ENCODE assay signal across 24 mouse cellular contexts in genomic region chr2:170050651-170051050, GRCm38 (mm10).
DNase-seq lines count a peak whose midpoint lies in the region; ATAC-seq and TF ChIP-seq lines count a peak whose summit lies in the region.
"Had no signal": no experiment of that assay in that cellular context is flagged by ENCODE, and none has a peak within 500 bp of the region (broad histone marks: within the 10 kb centered on the region; RNA-seq: fewer than 3 reads in every experiment).

No protein-coding gene starts in this region.

- H3K27ac ChIP-seq in spleen, adult 2 months (ENCODE audit: insufficient read depth, low read length): peak overlapping the region; percentile 56; the same call in 1 of the 2 replicates
- no peak overlapping the region for H3K27ac ChIP-seq in intestine, postnatal 0 days (ENCODE audit: low read depth, low read length)
- H3K27ac ChIP-seq: embryonic facial prominence, embryonic 13.5 days; embryonic facial prominence, embryonic 15.5 days; forebrain, embryonic 10.5 days; forebrain, embryonic 12.5 days had no signal

- no peaks in the 10 kb centered on the region for H3K27me3 ChIP-seq in spleen, adult 2 months (ENCODE audit: control insufficient read depth, insufficient read depth, low read length)
- H3K27me3 ChIP-seq in intestine, postnatal 0 days (replicated peaks; ENCODE audit: control insufficient read depth, insufficient read depth, low read length): no peaks in the 10 kb centered on the region
- H3K27me3 ChIP-seq: CH12.LX; embryonic facial prominence, embryonic 13.5 days; embryonic facial prominence, embryonic 15.5 days; Patski had no signal

- intact Hi-C loops in left cerebral cortex, postnatal 10 days (cut with DNase I): no loop called here

- H3K4me1 ChIP-seq in spleen, adult 2 months (ENCODE audit: control insufficient read depth, insufficient read depth, insufficient read length): no peaks in the 10 kb centered on the region
- H3K4me1 ChIP-seq in intestine, postnatal 0 days (replicated peaks; ENCODE audit: control insufficient read depth, insufficient read depth, low read length): no peaks in the 10 kb centered on the region
- H3K4me1 ChIP-seq: embryonic facial prominence, embryonic 13.5 days; embryonic facial prominence, embryonic 15.5 days had no signal

- ATAC-seq in intestine, postnatal 0 days: no peak
- ATAC-seq: Patski had no signal

- no peaks in the 10 kb centered on the region for H3K36me3 ChIP-seq in spleen, adult 2 months (ENCODE audit: control insufficient read depth, insufficient read depth, low read length)
- H3K36me3 ChIP-seq in intestine, postnatal 0 days (ENCODE audit: control insufficient read depth, insufficient read depth): no peaks in the 10 kb centered on the region
- H3K36me3 ChIP-seq: embryonic facial prominence, embryonic 13.5 days; embryonic facial prominence, embryonic 15.5 days; forebrain, embryonic 10.5 days; forebrain, embryonic 12.5 days; G1E had no signal

- no peak overlapping the region for H3K4me3 ChIP-seq in spleen, adult 2 months (ENCODE audit: extremely low read depth, insufficient read depth, insufficient read length)
- H3K4me3 ChIP-seq in intestine, postnatal 0 days (ENCODE audit: low read depth, low read length): no peak overlapping the region
- H3K4me3 ChIP-seq: embryonic facial prominence, embryonic 13.5 days; embryonic facial prominence, embryonic 15.5 days; erythroblast, embryonic 14.5 days; forebrain, embryonic 10.5 days; forebrain, embryonic 12.5 days had no signal

- WGBS in spleen, adult 2 months: 51% methylated on average over 5 of the region's 5 CpGs
- WGBS in intestine, postnatal 0 days: 47% methylated on average over 5 of the region's 5 CpGs

- TF ChIP-seq CTCF in spleen, adult 2 months (IDR thresholded peaks at IDR 0.05; ENCODE audit: extremely low read depth, insufficient read depth, insufficient read length, insufficient replicate concordance): no peak
- no peak for TF ChIP-seq CTCF in intestine, postnatal 0 days (IDR thresholded peaks at IDR 0.05; ENCODE audit: low read depth)

- no peaks in the 10 kb centered on the region for H3K9me3 ChIP-seq in intestine, postnatal 0 days (ENCODE audit: control insufficient read depth)
- H3K9me3 ChIP-seq: embryonic facial prominence, embryonic 13.5 days; embryonic facial prominence, embryonic 15.5 days had no signal

- DNase-seq in spleen, adult 2 months (ENCODE audit: low read depth in 1 of 2, low spot score in 2 of 2): peak in 1 of 2 experiments; percentile 17
- DNase-seq in spleen, postnatal 4 days (ENCODE audit: low spot score in 2 of 2): no peak
- DNase-seq in CD8-positive naive resting alpha-beta T cell, adult 2 months (ENCODE audit: low read depth in 2 of 2, low spot score in 2 of 2): peak; percentile 54 to 60
- DNase-seq in T-cell, adult 2 months (ENCODE audit: low spot score): peak; percentile 68
- DNase-seq in left cerebral cortex, postnatal 10 days (ENCODE audit: extremely low spot score in 1 of 2, low spot score in 2 of 2): no peak
- DNase-seq: adrenal gland, adult 2 months; adrenal gland, postnatal 10 days; adrenal gland, postnatal 25 days; cerebellum, adult 11 months; cerebellum, adult 18-20 months; cerebellum, adult 8-10 months; cerebellum, adult 9-11 months; cerebellum, postnatal 14 days; cerebellum, postnatal 36 days; embryo, embryonic 11 days had no signal

- no peak overlapping the region for H3K4me2 ChIP-seq in intestine, postnatal 0 days (replicated peaks; ENCODE audit: low read depth)
- H3K4me2 ChIP-seq: embryonic facial prominence, embryonic 13.5 days; embryonic facial prominence, embryonic 15.5 days; forebrain, embryonic 12.5 days had no signal

- no peak for TF ChIP-seq POLR2A in spleen, adult 2 months (IDR thresholded peaks at IDR 0.05; ENCODE audit: low read depth, low read length)

- H3K9ac ChIP-seq in intestine, postnatal 0 days (ENCODE audit: low read depth, low read length): no peak overlapping the region
- H3K9ac ChIP-seq: embryonic facial prominence, embryonic 13.5 days; embryonic facial prominence, embryonic 15.5 days; forebrain, embryonic 12.5 days had no signal

Comparison
In these comparisons a context has a peak if more than half of its experiments do, and no peak if none do; other contexts are left out.
1. DNase-seq: peak in CD8-positive naive resting alpha-beta T cell, adult 2 months (2 of 2) and T-cell, adult 2 months (single experiment); none in spleen, postnatal 4 days (0 of 2) and left cerebral cortex, postnatal 10 days (0 of 2).